Mouse (Mus musculus): ENCODE results near the gene Gm3435. TPM values are rescaled to one million over a fixed set of nuclear protein-coding genes. Genes with fewer than 3 reads are reported as not detected.
"Not testable (repeated sequence)": the region's sequence is repeated elsewhere in the genome, so short reads cannot be mapped to it uniquely, and the experiment has no call there.

Gm3435 gene
- polyA plus RNA-seq (2014; fragmentation: Nextera tagmentation; extraction: Ambion mirVana), result 4.3 and 4.6 TPM in 2 replicates

- WGBS, result no CpG with 5 or more reads among the region's 60 CpGs
- not testable (repeated sequence) for H3K27me3 ChIP-seq (ENCODE audit: control insufficient read depth, insufficient read depth, low read length); H3K4me3 ChIP-seq (replicated peaks; ENCODE audit: low read length); H3K9me3 ChIP-seq (ENCODE audit: control insufficient read depth, low read length); H3K9ac ChIP-seq; H3K27ac ChIP-seq; H3K4me2 ChIP-seq (replicated peaks); H3K4me1 ChIP-seq (replicated peaks; ENCODE audit: control insufficient read depth, insufficient read depth, low read length); DNase-seq (ENCODE audit: low spot score); H3K36me3 ChIP-seq (replicated peaks; ENCODE audit: control insufficient read depth, insufficient read depth)
- peak; percentile 98 for ATAC-seq (ENCODE audit: low FRiP score)
Measured at GRCm38 (mm10) chr17:15009706-15010413, at the start of gene Gm3435. TSS of gene Gm3435 (plus strand) at chr17:15010176.

GRCm38 (mm10) chr17:14960520-14960919 is 49.5 kb upstream of the Gm3435 start:
- Histone ChIP-seq H3K27ac (no peak overlapping the region), H3K4me1 (replicated peaks; ENCODE audit: control insufficient read depth, insufficient read depth, low read length) (peaks cover 12% of the 10 kb centered on the region), H3K9me3 (ENCODE audit: control insufficient read depth, low read length) (no peaks in the 10 kb centered on the region), H3K9ac (peak overlapping the region; percentile 73), H3K4me3 (replicated peaks; ENCODE audit: low read length) (peak overlapping the region; percentile 69), H3K36me3 (replicated peaks; ENCODE audit: control insufficient read depth, insufficient read depth) (peaks cover 15% of the 10 kb centered on the region; the same call in 1 of the 2 replicates), H3K4me2 (replicated peaks) (peak overlapping the region; percentile 99), H3K27me3 (ENCODE audit: control insufficient read depth, insufficient read depth, low read length) (no peaks in the 10 kb centered on the region)
- ATAC-seq (ENCODE audit: low FRiP score) (peak; percentile 8; the same call in 1 of the 2 replicates), DNase-seq (ENCODE audit: low spot score) (no peak)
- 2% methylated on average over 15 of the region's 23 CpGs for WGBS

DNA sequence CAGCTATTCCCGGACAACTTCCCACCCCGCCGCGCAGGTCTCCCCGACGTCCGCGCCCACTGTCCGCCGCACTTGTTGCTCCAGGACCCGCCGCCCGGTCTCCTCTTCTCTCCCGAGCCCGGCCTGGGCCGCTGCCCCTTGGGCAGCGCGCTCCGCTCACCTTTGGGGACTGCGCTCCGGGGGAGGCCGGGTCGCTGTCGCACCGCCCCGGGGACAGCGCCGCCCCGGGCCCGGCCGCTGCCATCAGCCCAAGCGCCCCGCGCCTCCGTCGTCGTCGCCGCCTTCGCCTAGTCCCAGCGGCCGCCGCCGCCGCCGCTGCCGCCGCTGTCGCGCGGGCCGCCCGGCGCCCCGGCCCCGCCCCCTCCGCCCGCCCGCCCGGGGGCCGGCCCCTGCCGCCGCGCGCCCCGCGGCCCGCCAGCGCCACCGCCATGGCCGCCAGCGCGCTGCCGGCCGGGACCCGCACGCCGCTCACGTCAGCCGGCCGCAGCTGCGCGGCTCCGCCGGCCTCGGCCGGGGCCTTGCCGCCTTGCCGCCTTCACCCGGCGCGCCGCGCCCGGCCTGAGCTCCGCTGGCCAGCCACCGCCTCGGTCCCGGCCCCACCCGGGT is 48.9 kb upstream of the Gm3435 start, which contains the start of gene Phf10:
TSS of gene Phf10 (minus strand) at position 323 of the 606 bp plus-strand sequence.
- peaks cover 12% of the 10 kb centered on the region for H3K4me1 ChIP-seq (replicated peaks; ENCODE audit: control insufficient read depth, insufficient read depth, low read length)
- peak within 1 kb of the TSS; percentile 99 for H3K4me2 ChIP-seq (replicated peaks)
- peak within 1 kb of the TSS; percentile 73 for H3K9ac ChIP-seq
- H3K9me3 ChIP-seq (ENCODE audit: control insufficient read depth, low read length); DNase-seq (ENCODE audit: low spot score); H3K27me3 ChIP-seq (ENCODE audit: control insufficient read depth, insufficient read depth, low read length); H3K27ac ChIP-seq: not testable (repeated sequence)
- peaks cover 15% of the 10 kb centered on the region; the same call in 1 of the 2 replicates for H3K36me3 ChIP-seq (replicated peaks; ENCODE audit: control insufficient read depth, insufficient read depth)
- WGBS, result under 1% methylated on average over 48 of the region's 100 CpGs
- peak within 1 kb of the TSS; percentile 69 for H3K4me3 ChIP-seq (replicated peaks; ENCODE audit: low read length)
- peak; percentile 84 for ATAC-seq (ENCODE audit: low FRiP score)

- H3K27me3 ChIP-seq (ENCODE audit: control insufficient read depth, insufficient read depth, low read length); H3K9ac ChIP-seq; H3K4me2 ChIP-seq (replicated peaks); H3K4me3 ChIP-seq (replicated peaks; ENCODE audit: low read length); DNase-seq (ENCODE audit: low spot score); H3K27ac ChIP-seq; H3K9me3 ChIP-seq (ENCODE audit: control insufficient read depth, low read length): not testable (repeated sequence)
- peak; percentile 93 for ATAC-seq (ENCODE audit: low FRiP score)
- WGBS, result no CpG with 5 or more reads among the region's 44 CpGs
- Histone ChIP-seq H3K4me1 (replicated peaks; ENCODE audit: control insufficient read depth, insufficient read depth, low read length) (peaks cover 12% of the 10 kb centered on the region), H3K36me3 (replicated peaks; ENCODE audit: control insufficient read depth, insufficient read depth) (peaks cover 15% of the 10 kb centered on the region; the same call in 1 of the 2 replicates)
Measured at GRCm38 (mm10) chr17:14961557-14962154, 48.3 kb upstream of the Gm3435 start.

DNA sequence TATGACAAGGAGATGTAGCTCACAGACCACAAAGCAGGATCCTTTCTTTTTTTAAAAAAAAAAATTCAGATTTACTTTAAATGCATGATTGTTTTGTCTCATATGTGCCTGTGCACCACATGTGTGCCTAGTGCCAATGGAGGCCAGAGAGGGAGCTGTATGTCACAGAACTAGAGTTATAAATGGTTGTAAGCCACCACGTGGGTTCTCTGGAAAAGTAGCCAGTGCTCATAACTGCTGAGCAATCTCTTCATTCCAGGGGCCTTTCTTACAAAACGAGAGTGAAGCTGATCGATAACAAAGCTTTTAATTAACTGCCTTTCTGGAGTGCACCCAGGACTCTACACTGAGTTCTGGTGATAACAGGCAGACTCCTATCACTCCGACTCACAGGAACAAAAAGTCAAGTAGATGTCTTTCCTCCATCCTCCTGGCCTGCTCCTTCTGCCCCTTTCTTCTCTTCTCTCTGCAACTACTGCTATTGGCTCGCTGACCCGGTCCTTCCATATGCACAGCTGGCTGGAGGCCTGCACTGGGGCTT is 41.5 kb upstream of the Gm3435 start:
- no CpG with 5 or more reads among the region's 6 CpGs for WGBS
- H3K9me3 ChIP-seq (ENCODE audit: control insufficient read depth, low read length); H3K36me3 ChIP-seq (replicated peaks; ENCODE audit: control insufficient read depth, insufficient read depth); ATAC-seq (ENCODE audit: low FRiP score); H3K27me3 ChIP-seq (ENCODE audit: control insufficient read depth, insufficient read depth, low read length); H3K27ac ChIP-seq; H3K4me1 ChIP-seq (replicated peaks; ENCODE audit: control insufficient read depth, insufficient read depth, low read length); H3K9ac ChIP-seq; H3K4me3 ChIP-seq (replicated peaks; ENCODE audit: low read length); DNase-seq (ENCODE audit: low spot score); H3K4me2 ChIP-seq (replicated peaks): not testable (repeated sequence)

- not testable (repeated sequence) for H3K4me3 ChIP-seq (replicated peaks; ENCODE audit: low read length); H3K4me1 ChIP-seq (replicated peaks; ENCODE audit: control insufficient read depth, insufficient read depth, low read length); DNase-seq (ENCODE audit: low spot score); H3K9ac ChIP-seq; ATAC-seq (ENCODE audit: low FRiP score); H3K9me3 ChIP-seq (ENCODE audit: control insufficient read depth, low read length); H3K27ac ChIP-seq; H3K27me3 ChIP-seq (ENCODE audit: control insufficient read depth, insufficient read depth, low read length); H3K36me3 ChIP-seq (replicated peaks; ENCODE audit: control insufficient read depth, insufficient read depth)
- H3K4me2 ChIP-seq (replicated peaks), result peak overlapping the region; percentile 36
- WGBS, result 1% methylated on average over 4 of the region's 7 CpGs
Measured at GRCm38 (mm10) chr17:14977718-14978361, 32.1 kb upstream of the Gm3435 start.

DNA sequence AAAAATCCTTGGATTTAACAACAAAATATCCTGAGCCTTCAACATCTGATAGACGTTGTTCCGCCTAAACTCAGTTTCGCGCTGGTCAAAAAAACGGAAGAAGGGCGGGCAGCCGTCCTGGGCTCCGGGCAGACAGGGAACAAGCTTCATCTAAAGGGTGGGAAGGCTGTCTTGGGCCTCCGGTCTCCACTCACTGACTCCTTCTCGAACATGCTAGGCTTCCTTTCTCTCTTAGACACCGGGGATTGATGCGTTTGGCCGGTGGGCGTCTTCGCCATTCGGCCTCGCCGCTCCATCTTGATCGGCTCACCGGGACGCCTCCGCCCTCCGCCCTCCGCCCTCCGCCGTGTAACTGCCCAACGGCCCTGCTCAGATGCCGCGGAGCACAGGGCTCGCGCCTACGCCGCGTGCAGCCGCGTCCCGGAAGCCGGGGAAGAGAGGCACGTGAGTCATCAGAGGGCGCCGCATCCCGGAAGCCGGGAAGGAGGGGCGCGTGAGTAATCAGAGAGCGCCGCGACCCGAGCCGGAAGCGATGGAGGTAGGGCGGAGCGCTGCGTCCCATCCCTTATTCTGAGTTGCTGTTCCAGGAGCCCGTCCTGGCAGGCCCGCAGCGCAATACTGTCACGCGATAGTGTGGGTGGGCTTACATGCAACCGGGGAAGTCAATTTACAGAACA is 31.5 kb upstream of the Gm3435 start, which contains the start of the genes 9030025P20Rik and Gm3417:
TSS of gene 9030025P20Rik (plus strand) at position 107 of the 677 bp plus-strand sequence.
TSS of gene Gm3417 (minus strand) at position 429 of the 677 bp plus-strand sequence.
- not testable (repeated sequence) for H3K9ac ChIP-seq; H3K4me1 ChIP-seq (replicated peaks; ENCODE audit: control insufficient read depth, insufficient read depth, low read length); H3K27me3 ChIP-seq (ENCODE audit: control insufficient read depth, insufficient read depth, low read length); H3K36me3 ChIP-seq (replicated peaks; ENCODE audit: control insufficient read depth, insufficient read depth); H3K27ac ChIP-seq; H3K4me3 ChIP-seq (replicated peaks; ENCODE audit: low read length); H3K9me3 ChIP-seq (ENCODE audit: control insufficient read depth, low read length); DNase-seq (ENCODE audit: low spot score)
- peak within 1 kb of the TSS; percentile 36 for H3K4me2 ChIP-seq (replicated peaks)
- ATAC-seq (ENCODE audit: low FRiP score), result peak; percentile 98
- no CpG with 5 or more reads among the region's 60 CpGs for WGBS

- not testable (repeated sequence) for ATAC-seq (ENCODE audit: low FRiP score); H3K4me3 ChIP-seq (replicated peaks; ENCODE audit: low read length); DNase-seq (ENCODE audit: low spot score); H3K9ac ChIP-seq; H3K4me1 ChIP-seq (replicated peaks; ENCODE audit: control insufficient read depth, insufficient read depth, low read length); H3K27me3 ChIP-seq (ENCODE audit: control insufficient read depth, insufficient read depth, low read length); H3K4me2 ChIP-seq (replicated peaks); H3K36me3 ChIP-seq (replicated peaks; ENCODE audit: control insufficient read depth, insufficient read depth); H3K9me3 ChIP-seq (ENCODE audit: control insufficient read depth, low read length); H3K27ac ChIP-seq
- WGBS, result 70% methylated on average over 4 of the region's 5 CpGs
Measured at GRCm38 (mm10) chr17:14990116-14990702, 19.8 kb upstream of the Gm3435 start.
